Mouse (Mus musculus) heart, embryonic 15.5 days (tissue): Measurements from ENCODE around the gene Prkg1. TPM values are rescaled to one million over a fixed set of nuclear protein-coding genes. Genes with fewer than 3 reads are reported as not detected.

ENCODE experiments used
- ATAC-seq: fragments of 200-750 bp; cut with Nextera tagmentation; replicated peaks from 2 replicates; pipeline ENCODE4 v1.8.0; 2017; ENCODE audit warnings: low read depth, moderate TSS enrichment; ENCODE audit not compliant: insufficient number of reproducible peaks, insufficient read depth, low FRiP score
- H3K27ac ChIP-seq: fragments of 300-500 bp; sonication (generic); 2 replicates; pipeline ENCODE4 v1.5.1; 2015; ENCODE audit warnings: mild to moderate bottlenecking, inconsistent platforms
- H3K27me3 ChIP-seq: fragments of 300-500 bp; sonication (generic); 2 replicates; pipeline ENCODE4 v1.6.1; 2015; ENCODE audit warnings: inconsistent platforms
- H3K36me3 ChIP-seq: fragments of 300-500 bp; sonication (generic); 2 replicates; pipeline ENCODE4 v1.6.1; 2015; ENCODE audit warnings: mild to moderate bottlenecking, inconsistent platforms
- H3K4me1 ChIP-seq: fragments of 300-500 bp; sonication (generic); replicated peaks from 2 replicates; pipeline ENCODE4 v1.6.1; 2015; ENCODE audit warnings: inconsistent platforms
- H3K4me2 ChIP-seq: fragments of 300-500 bp; sonication (generic); 2 replicates; pipeline ENCODE4 v1.6.1; 2015; ENCODE audit warnings: inconsistent platforms, mild to moderate bottlenecking, moderate library complexity
- H3K4me3 ChIP-seq: fragments of 300-500 bp; sonication (generic); 2 replicates; pipeline ENCODE4 v1.5.1; 2015; ENCODE audit warnings: mild to moderate bottlenecking, inconsistent platforms
- H3K9ac ChIP-seq: fragments of 300-500 bp; sonication (generic); 2 replicates; pipeline ENCODE4 v1.6.1; 2015; ENCODE audit warnings: mild to moderate bottlenecking, inconsistent platforms
- H3K9me3 ChIP-seq: fragments of 300-500 bp; sonication (generic); replicated peaks from 2 replicates; pipeline ENCODE4 v1.6.1; 2016; ENCODE audit warnings: inconsistent platforms
- WGBS: fragments of 180-500 bp; shearing (Covaris S2); methylation state at CpG from one replicate; pipeline ENCODE4 v1.1.7; 2015; ENCODE audit warnings: mixed read lengths; 5-methylcytosine and 5-hydroxymethylcytosine counted together
- polyA plus RNA-seq: library from polyadenylated mRNA; unstranded; fragments of >200 nt; fragmentation: Nextera tagmentation; extraction: Ambion mirVana; gene quantifications from 2 replicates; pipeline ENCODE4 v1.2.1, GENCODE M21; 2015

Gene Prkg1
- polyA plus RNA-seq, 1 experiment from 2014 or later: 6.0 TPM

DNA sequence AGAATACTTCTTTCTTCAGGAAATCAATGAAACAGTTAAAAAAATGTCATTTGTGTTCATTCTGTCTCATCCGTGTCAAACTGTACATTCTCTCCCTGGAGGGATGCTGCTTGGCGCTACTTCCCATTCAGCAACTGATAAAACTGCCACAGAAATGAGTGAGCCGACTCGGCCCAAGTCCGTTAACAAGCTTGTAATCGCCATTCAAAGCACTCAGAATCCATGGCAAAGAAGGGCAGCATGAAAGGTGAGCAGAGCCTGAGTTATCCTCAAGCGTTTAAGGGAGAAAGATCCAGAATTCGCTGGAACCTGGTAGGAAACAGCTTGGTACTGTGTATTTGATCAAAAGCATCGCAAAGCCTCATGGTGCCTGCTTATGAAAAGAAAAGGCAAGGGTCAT, 339.6 kb downstream of the Prkg1 start:
- Histone ChIP-seq H3K9ac (no peak overlapping the region), H3K4me1 (peaks cover 12% of the 10 kb centered on the region; the same call in 1 of the 2 replicates), H3K4me2 (no peak overlapping the region), H3K27me3 (no peaks in the 10 kb centered on the region), H3K9me3 (no peaks in the 10 kb centered on the region), H3K27ac (no peak overlapping the region), H3K36me3 (no peaks in the 10 kb centered on the region), H3K4me3 (no peak overlapping the region)
- 44% methylated on average over 9 of the region's 9 CpGs for WGBS
- no peak for ATAC-seq

DNA sequence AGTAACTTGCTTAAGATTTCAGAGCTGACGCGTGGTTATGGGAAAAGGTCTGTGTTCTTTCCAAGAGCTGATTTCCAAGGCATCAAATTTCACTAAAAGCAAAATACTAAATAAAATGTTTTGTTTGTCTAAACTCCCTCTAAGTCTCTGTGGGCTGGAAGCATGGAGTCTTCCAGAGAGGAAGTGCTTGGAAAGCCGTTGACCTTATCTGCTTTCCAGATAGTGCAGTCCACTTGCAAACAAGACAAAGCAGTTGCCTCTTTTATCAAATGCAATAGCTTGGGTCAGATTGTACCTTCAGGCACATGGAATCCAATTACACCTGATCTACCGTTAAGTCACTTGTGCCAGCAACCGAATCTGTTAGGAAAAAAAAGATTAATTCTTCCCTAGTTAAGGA, 340.5 kb downstream of the Prkg1 start:
- WGBS: 36% methylated on average over 5 of the region's 5 CpGs
- Histone ChIP-seq H3K4me1 (peaks cover 12% of the 10 kb centered on the region; the same call in 1 of the 2 replicates), H3K4me3 (no peak overlapping the region), H3K9ac (no peak overlapping the region), H3K36me3 (no peaks in the 10 kb centered on the region), H3K27ac (no peak overlapping the region), H3K9me3 (no peaks in the 10 kb centered on the region), H3K27me3 (no peaks in the 10 kb centered on the region), H3K4me2 (no peak overlapping the region)
- ATAC-seq: no peak

DNA sequence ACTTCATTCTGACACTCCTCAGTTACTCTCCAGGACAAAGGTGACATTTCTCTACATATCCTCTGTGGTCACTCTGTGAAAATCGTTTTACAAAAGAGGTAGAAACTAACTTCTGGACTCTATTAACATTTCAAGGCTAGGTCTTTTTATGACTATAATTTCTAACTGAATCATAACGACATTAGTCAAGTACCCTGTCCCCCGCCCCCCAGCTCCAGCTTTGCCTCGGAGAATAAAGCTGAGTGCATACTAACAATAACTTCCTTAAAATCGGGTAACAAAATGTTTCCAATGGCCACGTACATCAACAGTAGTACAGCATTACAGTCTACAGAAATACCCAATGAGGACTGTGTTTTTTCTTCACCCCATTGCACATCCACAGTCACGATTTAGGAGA, 351.3 kb downstream of the Prkg1 start:
- Histone ChIP-seq H3K36me3 (no peaks in the 10 kb centered on the region), H3K9ac (no peak overlapping the region), H3K4me2 (no peak overlapping the region), H3K9me3 (no peaks in the 10 kb centered on the region), H3K27ac (no peak overlapping the region), H3K4me1 (no peaks in the 10 kb centered on the region; the same call in 1 of the 2 replicates), H3K4me3 (no peak overlapping the region), H3K27me3 (no peaks in the 10 kb centered on the region)
- no peak for ATAC-seq
- 78% methylated on average over 7 of the region's 7 CpGs for WGBS

GRCm38 (mm10) chr19:31396096-31396495, 368.7 kb downstream of the Prkg1 start:
- no peaks in the 10 kb centered on the region for H3K27me3 ChIP-seq
- WGBS: 71% methylated on average over 1 of the region's 1 CpGs
- ATAC-seq: no peak
- no peaks in the 10 kb centered on the region for H3K4me1 ChIP-seq
- no peak overlapping the region for H3K4me3 ChIP-seq
- H3K9ac ChIP-seq: no peak overlapping the region
- H3K9me3 ChIP-seq: no peaks in the 10 kb centered on the region
- H3K4me2 ChIP-seq: no peak overlapping the region
- H3K27ac ChIP-seq: no peak overlapping the region
- H3K36me3 ChIP-seq: no peaks in the 10 kb centered on the region

DNA sequence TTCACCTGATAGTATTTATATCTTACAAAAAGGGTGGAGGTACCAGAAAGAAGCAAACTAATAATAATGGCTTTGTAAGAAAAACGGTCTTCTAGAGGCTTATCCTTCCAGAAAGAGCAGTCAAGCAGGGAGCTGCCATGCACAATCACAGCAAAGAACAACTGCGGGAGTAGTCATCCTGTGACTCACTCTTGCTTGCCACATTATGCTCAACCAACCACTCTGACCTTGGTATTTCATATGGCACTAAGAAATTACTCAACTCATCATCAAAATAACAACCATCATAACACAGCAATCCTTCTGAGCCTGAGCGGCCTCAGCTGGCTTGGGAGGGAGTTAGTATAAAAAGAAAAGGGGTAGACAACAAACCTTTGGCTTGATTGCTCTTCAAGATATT, 379.5 kb downstream of the Prkg1 start:
- Histone ChIP-seq H3K4me2 (no peak overlapping the region), H3K4me3 (no peak overlapping the region), H3K27me3 (no peaks in the 10 kb centered on the region), H3K4me1 (no peaks in the 10 kb centered on the region), H3K27ac (no peak overlapping the region), H3K36me3 (no peaks in the 10 kb centered on the region), H3K9ac (no peak overlapping the region), H3K9me3 (no peaks in the 10 kb centered on the region)
- no peak for ATAC-seq
- whole genome bisulfite sequencing: 83% methylated on average over 3 of the region's 3 CpGs

GRCm38 (mm10) chr19:31383881-31384280, 381.0 kb downstream of the Prkg1 start:
- no peak overlapping the region for H3K9ac ChIP-seq
- no peak overlapping the region for H3K4me2 ChIP-seq
- no peaks in the 10 kb centered on the region for H3K9me3 ChIP-seq
- no peak overlapping the region for H3K27ac ChIP-seq
- no peak for ATAC-seq
- WGBS: 52% methylated on average over 5 of the region's 5 CpGs
- no peaks in the 10 kb centered on the region for H3K36me3 ChIP-seq
- H3K27me3 ChIP-seq: no peaks in the 10 kb centered on the region
- H3K4me1 ChIP-seq: no peaks in the 10 kb centered on the region
- no peak overlapping the region for H3K4me3 ChIP-seq

GRCm38 (mm10) chr19:31370106-31370505, 394.7 kb downstream of the Prkg1 start:
- Histone ChIP-seq H3K27me3 (no peaks in the 10 kb centered on the region), H3K9me3 (no peaks in the 10 kb centered on the region), H3K4me2 (no peak overlapping the region), H3K4me1 (peaks cover 5% of the 10 kb centered on the region), H3K27ac (no peak overlapping the region), H3K9ac (no peak overlapping the region), H3K4me3 (no peak overlapping the region), H3K36me3 (no peaks in the 10 kb centered on the region)
- no peak for ATAC-seq
- WGBS: 15% methylated on average over 1 of the region's 1 CpGs

DNA sequence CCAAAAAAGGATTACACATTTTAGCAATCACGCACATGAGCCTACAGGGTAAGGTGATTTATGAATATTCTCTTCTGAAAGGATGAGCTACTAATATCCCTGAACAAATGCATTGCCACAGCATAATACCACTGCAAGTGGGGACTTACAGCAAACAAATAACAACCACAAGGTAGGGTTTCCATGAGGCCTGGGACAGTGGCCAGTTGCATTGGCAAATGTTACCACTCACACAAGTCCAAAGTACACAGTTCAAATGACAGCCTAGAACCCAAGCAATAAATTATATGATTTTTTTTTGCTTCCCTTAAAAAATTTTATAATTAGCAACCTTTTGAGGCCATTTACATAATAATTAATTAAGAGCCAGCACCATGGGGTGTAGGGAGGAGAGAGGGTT, 395.7 kb downstream of the Prkg1 start:
- no peak for ATAC-seq
- Histone ChIP-seq H3K9me3 (no peaks in the 10 kb centered on the region), H3K4me1 (peaks cover 5% of the 10 kb centered on the region), H3K4me3 (no peak overlapping the region), H3K27me3 (no peaks in the 10 kb centered on the region), H3K4me2 (no peak overlapping the region), H3K9ac (no peak overlapping the region), H3K27ac (no peak overlapping the region), H3K36me3 (no peaks in the 10 kb centered on the region)
- 88% methylated on average over 1 of the region's 1 CpGs for WGBS

- Histone ChIP-seq H3K4me3 (no peak overlapping the region), H3K4me1 (peaks cover 12% of the 10 kb centered on the region; the same call in 1 of the 2 replicates), H3K9me3 (no peaks in the 10 kb centered on the region), H3K4me2 (no peak overlapping the region), H3K9ac (no peak overlapping the region), H3K27ac (no peak overlapping the region; the same call in 1 of the 2 replicates), H3K27me3 (no peaks in the 10 kb centered on the region), H3K36me3 (no peaks in the 10 kb centered on the region)
- 40% methylated on average over 4 of the region's 4 CpGs for WGBS
- no peak for ATAC-seq
Observed at GRCm38 (mm10) chr19:31362051-31362450, 402.8 kb downstream of the Prkg1 start.

GRCm38 (mm10) chr19:31361575-31361974, 403.3 kb downstream of the Prkg1 start:
- H3K27ac ChIP-seq: no peak overlapping the region
- 75% methylated on average over 5 of the region's 5 CpGs for WGBS
- no peak for ATAC-seq

DNA sequence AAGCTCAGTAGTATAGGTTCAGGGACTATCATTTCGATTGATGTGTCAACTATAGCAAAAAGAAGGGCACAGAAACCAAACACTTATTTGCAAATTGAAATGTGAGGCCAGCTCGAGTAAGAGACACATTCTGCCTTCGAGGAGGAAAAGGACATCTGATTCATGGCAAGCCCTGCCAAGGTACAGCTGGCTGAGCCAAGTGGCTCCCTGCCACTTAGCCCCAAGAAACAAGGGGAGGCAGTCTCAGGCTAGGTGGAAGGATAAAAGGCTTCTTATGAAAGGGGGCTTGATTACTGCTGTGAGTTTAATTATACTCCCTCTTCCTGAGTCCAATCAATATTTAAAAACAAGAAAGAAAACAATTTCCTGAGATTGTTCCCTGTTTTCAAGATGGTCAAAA, 403.7 kb downstream of the Prkg1 start:
- H3K36me3 ChIP-seq: no peaks in the 10 kb centered on the region
- no peaks in the 10 kb centered on the region for H3K27me3 ChIP-seq
- H3K4me3 ChIP-seq: no peak overlapping the region
- H3K4me2 ChIP-seq: no peak overlapping the region
- H3K4me1 ChIP-seq: peaks cover 12% of the 10 kb centered on the region; the same call in 1 of the 2 replicates
- 57% methylated on average over 3 of the region's 3 CpGs for WGBS
- no peak overlapping the region for H3K9ac ChIP-seq
- ATAC-seq: no peak
- H3K27ac ChIP-seq: no peak overlapping the region
- H3K9me3 ChIP-seq: no peaks in the 10 kb centered on the region

More at GRCm38 (mm10) chr19:31361575-31361974, 403.3 kb downstream of the Prkg1 start:
- H3K4me2 ChIP-seq: no peak overlapping the region
- no peaks in the 10 kb centered on the region for H3K27me3 ChIP-seq
- H3K9ac ChIP-seq: no peak overlapping the region
- no peak overlapping the region for H3K4me3 ChIP-seq
- no peaks in the 10 kb centered on the region for H3K9me3 ChIP-seq
- peaks cover 12% of the 10 kb centered on the region; the same call in 1 of the 2 replicates for H3K4me1 ChIP-seq
- H3K36me3 ChIP-seq: no peaks in the 10 kb centered on the region

GRCm38 (mm10) chr19:31354959-31355358, 409.9 kb downstream of the Prkg1 start:
- WGBS: 77% methylated on average over 1 of the region's 1 CpGs
- ATAC-seq: no peak
- no peaks in the 10 kb centered on the region for H3K27me3 ChIP-seq
- H3K4me2 ChIP-seq: no peak overlapping the region
- H3K9me3 ChIP-seq: no peaks in the 10 kb centered on the region
- no peak overlapping the region for H3K4me3 ChIP-seq
- H3K27ac ChIP-seq: no peak overlapping the region
- peaks cover 6% of the 10 kb centered on the region; the same call in 1 of the 2 replicates for H3K4me1 ChIP-seq
- no peaks in the 10 kb centered on the region for H3K36me3 ChIP-seq
- H3K9ac ChIP-seq: no peak overlapping the region
